Mouse (Mus musculus): ENCODE measurements around the gene Luzp2.
"Not testable (repeated sequence)": the region's sequence is repeated elsewhere in the genome, so short reads cannot be mapped to it uniquely, and the experiment has no call there.

The Luzp2 gene

DNA sequence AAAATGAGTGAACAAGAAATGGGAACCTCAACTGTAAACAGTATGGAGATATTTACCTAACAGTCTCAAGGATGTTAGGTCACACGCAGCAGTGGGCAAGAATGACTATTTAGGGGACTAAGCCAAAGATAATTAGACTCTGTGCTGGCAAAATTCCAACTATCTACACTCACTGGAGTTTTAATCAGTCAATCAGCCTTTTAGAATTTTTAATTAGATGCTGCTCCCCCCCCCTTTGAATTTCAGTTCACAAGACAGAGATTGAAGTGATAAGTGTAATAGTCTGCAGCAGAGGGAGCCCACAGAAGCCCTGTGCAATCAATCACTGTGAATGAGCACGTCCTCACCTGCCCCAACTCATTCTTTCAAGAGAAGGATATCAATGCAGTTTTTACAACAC lies 165.1 kb downstream of the Luzp2 start:
- no peak for DNase-seq (ENCODE audit: low spot score in 2 of 2)

DNA sequence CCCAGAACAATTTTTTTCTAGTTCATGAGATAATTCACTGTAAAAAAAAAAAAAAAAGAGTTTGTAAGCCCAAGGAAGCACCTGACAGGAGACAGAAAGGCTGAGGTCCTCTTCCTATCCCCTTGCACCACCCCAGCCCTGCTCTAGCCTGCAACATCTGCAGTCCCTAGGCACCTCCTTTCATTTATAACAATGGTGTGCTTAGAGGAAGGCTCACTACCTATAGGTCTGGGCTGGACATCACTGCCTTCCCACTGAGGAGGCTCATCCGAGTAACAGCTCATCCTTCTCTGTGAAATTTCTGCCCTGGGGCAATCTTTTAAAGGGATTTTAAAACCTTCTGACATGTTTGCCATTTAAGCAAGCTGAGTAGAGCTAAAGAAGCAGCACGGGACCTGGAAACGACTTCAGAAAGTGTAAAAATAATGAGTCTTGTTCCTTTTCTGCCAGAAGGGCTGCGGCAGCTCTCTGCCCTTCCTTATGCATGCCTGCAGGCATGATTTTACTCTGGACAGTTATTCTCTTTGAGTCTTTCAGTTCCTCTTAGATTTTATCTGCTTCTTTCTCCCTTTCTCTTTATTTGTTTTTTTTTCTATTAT lies 174.0 kb downstream of the Luzp2 start:
- no peak for DNase-seq (ENCODE audit: low spot score in 2 of 2)

DNA sequence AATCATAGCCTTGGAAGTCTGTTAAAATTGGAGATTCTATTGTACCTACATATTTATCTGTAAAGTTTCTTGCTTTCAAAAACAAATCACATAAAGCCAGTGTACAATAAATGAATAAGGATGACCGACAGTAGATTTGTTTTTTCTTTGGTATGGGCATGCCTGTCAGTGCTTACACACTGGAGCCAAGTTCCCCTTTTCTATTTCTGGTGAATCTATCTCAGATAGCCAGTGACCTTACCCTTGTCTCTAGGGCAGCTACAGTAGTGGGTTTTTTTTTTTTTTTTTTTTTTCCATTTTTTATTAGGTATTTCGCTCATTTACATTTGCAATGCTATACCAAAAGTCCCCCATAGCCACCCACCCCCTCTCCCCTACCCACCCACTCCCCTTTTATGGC lies 298.6 kb downstream of the Luzp2 start:
- not testable (repeated sequence) for DNase-seq (ENCODE audit: low spot score in 2 of 2)

DNA sequence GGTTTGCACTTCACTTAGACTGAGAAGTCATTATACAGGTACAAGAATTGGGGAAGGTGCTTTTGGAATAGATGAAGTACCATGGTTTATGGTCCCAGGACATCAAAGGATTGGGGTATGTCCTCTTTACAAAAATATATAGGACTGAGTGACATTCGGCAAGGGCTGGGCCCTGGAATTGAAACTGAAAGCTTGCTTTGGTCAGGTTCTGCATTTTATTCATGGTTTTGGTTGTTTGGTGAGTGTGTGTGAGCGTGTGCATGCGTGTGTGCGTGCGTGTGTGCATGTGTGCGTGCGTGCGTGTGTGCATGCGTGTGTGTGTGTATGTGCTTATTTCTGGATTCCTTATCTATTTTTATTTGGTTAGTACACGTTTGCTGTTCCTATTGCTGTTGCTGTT lies 353.6 kb downstream of the Luzp2 start:
- no peak for DNase-seq (ENCODE audit: low spot score in 2 of 2)

DNA sequence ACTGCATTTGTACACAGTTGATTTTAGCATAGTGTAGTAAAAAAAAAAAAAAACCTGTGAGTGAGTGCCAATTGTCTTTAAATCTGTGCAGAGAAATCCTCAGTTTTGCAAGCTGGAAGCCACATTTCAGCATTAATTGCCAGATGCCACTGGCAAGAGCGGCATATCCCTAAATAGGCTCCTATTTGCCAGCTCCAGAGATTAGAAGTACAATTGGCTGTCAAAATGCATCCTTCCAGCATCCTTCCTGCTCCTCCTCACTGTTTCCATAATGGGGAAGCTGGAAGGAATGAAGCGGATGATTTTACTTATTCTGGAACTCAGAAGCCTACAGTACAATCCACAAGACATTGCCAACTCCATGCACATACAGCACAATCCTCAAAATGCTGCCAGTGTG lies 354.2 kb downstream of the Luzp2 start:
- peak; percentile 31 to 68 for DNase-seq (ENCODE audit: low spot score in 2 of 2)

DNA sequence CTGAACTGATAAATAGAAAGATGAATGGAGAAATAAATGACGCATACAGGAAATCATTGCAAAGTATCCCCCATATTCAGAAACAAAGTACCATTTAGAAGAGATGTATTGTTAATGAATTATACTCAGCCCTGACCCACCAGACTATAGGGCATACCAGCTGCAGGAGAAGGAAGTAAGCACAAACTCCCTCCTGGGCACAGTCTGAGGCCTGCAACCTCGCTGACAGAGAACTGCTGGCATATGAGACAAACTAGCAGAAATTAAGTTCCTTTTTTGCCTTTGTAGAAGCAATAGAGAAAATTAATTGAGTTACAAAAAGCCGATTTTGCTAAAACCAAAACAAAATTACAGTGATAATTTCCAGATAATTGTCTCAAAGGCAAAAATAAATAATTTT lies 355.4 kb downstream of the Luzp2 start:
- DNase-seq (ENCODE audit: low spot score in 2 of 2): no peak

DNA sequence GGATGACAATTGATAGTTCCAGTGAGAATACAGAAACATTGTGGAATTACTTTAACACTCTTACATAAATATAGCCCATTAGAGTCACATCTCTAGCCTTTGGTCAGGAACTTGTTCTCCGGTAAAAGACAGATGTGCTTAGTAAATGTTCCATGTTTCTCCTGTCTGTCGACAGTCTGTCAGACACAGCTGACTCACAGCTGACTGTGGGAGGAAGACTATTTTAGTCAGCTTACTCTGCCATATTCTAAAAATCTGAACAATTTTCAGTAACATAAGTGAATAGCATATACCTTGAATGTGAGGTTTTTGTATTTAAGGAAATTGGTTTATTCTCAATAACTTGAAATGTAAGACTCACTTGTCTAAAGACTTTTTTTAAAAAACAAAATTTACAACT lies 363.5 kb downstream of the Luzp2 start:
- DNase-seq (ENCODE audit: low spot score in 2 of 2): peak in 1 of 2 experiments; percentile 26

DNA sequence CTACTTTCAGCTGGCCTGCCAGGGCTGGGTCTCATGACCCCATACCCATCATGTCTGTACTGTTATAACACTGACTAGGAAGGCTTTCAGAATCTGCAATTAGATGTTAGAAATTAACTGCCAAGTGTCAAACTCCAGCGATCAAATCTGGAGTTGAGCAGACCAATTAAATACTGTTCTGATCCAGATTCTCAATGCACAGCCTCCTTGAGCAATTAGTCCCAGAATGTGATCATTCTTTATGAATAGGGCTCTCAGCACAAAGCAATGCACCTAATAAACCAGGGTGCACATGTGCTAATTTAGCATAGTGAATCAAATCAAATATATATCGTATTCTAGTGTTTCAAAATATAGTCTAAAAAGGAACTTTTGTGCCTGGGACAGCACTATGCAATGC lies 387.7 kb downstream of the Luzp2 start:
- DNase-seq (ENCODE audit: low spot score in 2 of 2): no peak

DNA sequence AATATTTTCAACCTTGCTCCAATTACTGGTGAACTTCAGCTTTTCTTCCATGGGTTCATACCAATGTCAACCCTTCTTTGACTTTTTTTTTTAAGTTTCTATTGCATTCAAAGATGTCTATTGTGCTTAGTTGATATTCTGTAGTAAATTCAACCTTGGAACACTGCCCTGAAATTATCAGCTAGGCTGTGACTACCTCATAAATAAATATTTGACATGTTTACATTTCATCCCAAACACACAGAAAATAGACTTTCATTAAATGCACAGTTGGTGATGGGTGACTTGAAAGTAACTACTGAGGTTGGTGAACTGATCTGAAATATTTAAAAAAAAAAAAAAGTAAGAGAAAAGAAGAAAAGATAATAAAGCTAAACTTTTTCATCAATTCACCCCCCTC lies 394.1 kb downstream of the Luzp2 start:
- no peak for DNase-seq (ENCODE audit: low spot score in 2 of 2)
